Mouse (Mus musculus) stomach, postnatal 0 days (tissue): Measurements from ENCODE around the gene Gadl1. TPM values are rescaled to one million over a fixed set of nuclear protein-coding genes. Genes with fewer than 3 reads are reported as not detected.
"Not testable (repeated sequence)": the region's sequence is repeated elsewhere in the genome, so short reads cannot be mapped to it uniquely, and the experiment has no call there.

ENCODE experiments used
- ATAC-seq: fragments of 200-750 bp; cut with Nextera tagmentation; 2 replicates; pipeline ENCODE4 v1.8.0; 2017; ENCODE audit not compliant: low FRiP score, low TSS enrichment
- DNase-seq: peaks from one replicate; pipeline ENCODE4 v3.0.0-alpha.2; 2016; ENCODE audit warnings: low spot score
- H3K27ac ChIP-seq: fragments of 300-500 bp; sonication (generic); replicated peaks from 2 replicates; pipeline ENCODE4 v1.5.1; 2014; ENCODE audit warnings: mild to moderate bottlenecking, control low read depth
- H3K27me3 ChIP-seq: fragments of 300-500 bp; sonication (generic); 2 replicates; pipeline ENCODE4 v1.6.1; 2014; ENCODE audit warnings: low read length; ENCODE audit not compliant: control insufficient read depth, insufficient read depth
- H3K36me3 ChIP-seq: fragments of 300-500 bp; sonication (generic); 2 replicates; pipeline ENCODE4 v1.6.1; 2014; ENCODE audit warnings: low read length, mixed read lengths; ENCODE audit not compliant: control insufficient read depth, insufficient read depth
- H3K4me1 ChIP-seq: fragments of 300-500 bp; sonication (generic); replicated peaks from 2 replicates; pipeline ENCODE4 v1.6.1; 2014; ENCODE audit warnings: antibody characterized with exemption; ENCODE audit not compliant: control insufficient read depth, insufficient read depth
- H3K4me2 ChIP-seq: fragments of 300-500 bp; sonication (generic); replicated peaks from 2 replicates; pipeline ENCODE4 v1.6.1; 2014; ENCODE audit warnings: low read depth, mild to moderate bottlenecking, control low read depth, moderate library complexity
- H3K4me3 ChIP-seq: fragments of 300-500 bp; sonication (generic); 2 replicates; pipeline ENCODE4 v1.5.1; 2014; ENCODE audit warnings: low read depth, low read length, control low read depth
- H3K9ac ChIP-seq: fragments of 300-500 bp; sonication (generic); 2 replicates; pipeline ENCODE4 v1.6.1; 2014; ENCODE audit warnings: mild to moderate bottlenecking, low read length, control low read depth, mixed read lengths
- H3K9me3 ChIP-seq: fragments of 300-500 bp; sonication (generic); 2 replicates; pipeline ENCODE4 v1.6.1; 2016; ENCODE audit warnings: low read length; ENCODE audit not compliant: control insufficient read depth
- CTCF ChIP-seq: IDR thresholded peaks from 2 replicates; pipeline ENCODE4 v1.5.1; 2016; ENCODE audit warnings: antibody characterized with exemption, low read depth, mild to moderate bottlenecking, moderate library complexity
- EP300 ChIP-seq: optimal IDR thresholded peaks from 2 replicates; pipeline ENCODE3; 2016; ENCODE audit warnings: antibody characterized with exemption
- WGBS: fragments of 180-500 bp; shearing (Covaris S2); extraction: QIAGEN DNeasy Blood & Tissue Kit; methylation state at CpG from one replicate; pipeline ENCODE4 v1.1.7; 2014; 5-methylcytosine and 5-hydroxymethylcytosine counted together
- polyA plus RNA-seq: library from polyadenylated mRNA; unstranded; fragments of >200 nt; fragmentation: Nextera tagmentation; extraction: Ambion mirVana; gene quantifications from 2 replicates; pipeline ENCODE4 v1.2.1, GENCODE M21; 2015

The Gadl1 gene
- polyA plus RNA-seq, 1 experiment from 2014 or later = 0.45 TPM

GRCm38 (mm10) chr9:116049985-116050384 lies 140.7 kb downstream of the Gadl1 start:
- Histone ChIP-seq H3K4me2 (no peak overlapping the region), H3K4me1 (no peaks in the 10 kb centered on the region), H3K27me3 (no peaks in the 10 kb centered on the region), H3K36me3 (no peaks in the 10 kb centered on the region), H3K9me3 (no peaks in the 10 kb centered on the region), H3K4me3 (no peak overlapping the region), H3K9ac (no peak overlapping the region), H3K27ac (no peak overlapping the region)
- DNase-seq (no peak), ATAC-seq (no peak)
- 87% methylated on average over 1 of the region's 1 CpGs for WGBS
- TF ChIP-seq CTCF (0 out of 2 replicates have a peak, but pooled peaks have one; percentile 7), EP300 (no peak)

GRCm38 (mm10) chr9:116053976-116054375 lies 144.7 kb downstream of the Gadl1 start:
- H3K4me2 ChIP-seq = no peak overlapping the region
- no peaks in the 10 kb centered on the region for H3K9me3 ChIP-seq
- no peak overlapping the region for H3K27ac ChIP-seq
- TF ChIP-seq CTCF (no peak), EP300 (no peak)
- H3K27me3 ChIP-seq = no peaks in the 10 kb centered on the region
- no peak for ATAC-seq
- H3K4me1 ChIP-seq = no peaks in the 10 kb centered on the region
- H3K4me3 ChIP-seq = no peak overlapping the region
- H3K36me3 ChIP-seq = no peaks in the 10 kb centered on the region
- no peak for DNase-seq
- 52% methylated on average over 8 of the region's 8 CpGs for WGBS
- no peak overlapping the region for H3K9ac ChIP-seq

- TF ChIP-seq CTCF = no peak
- TF ChIP-seq EP300 = no peak
Measured at GRCm38 (mm10) chr9:116058475-116058874, 149.2 kb downstream of the Gadl1 start.

GRCm38 (mm10) chr9:116059156-116059555 lies 149.9 kb downstream of the Gadl1 start:
- DNase-seq = no peak
- H3K4me1 ChIP-seq = no peaks in the 10 kb centered on the region
- H3K27ac ChIP-seq = no peak overlapping the region
- no peaks in the 10 kb centered on the region for H3K9me3 ChIP-seq
- H3K9ac ChIP-seq = no peak overlapping the region
- no peaks in the 10 kb centered on the region for H3K36me3 ChIP-seq
- TF ChIP-seq EP300 (no peak), CTCF (peak; percentile 63)
- H3K4me2 ChIP-seq = no peak overlapping the region
- no peaks in the 10 kb centered on the region for H3K27me3 ChIP-seq
- H3K4me3 ChIP-seq = no peak overlapping the region
- WGBS = 41% methylated on average over 4 of the region's 4 CpGs
- ATAC-seq = no peak

More at GRCm38 (mm10) chr9:116058475-116058874, 149.2 kb downstream of the Gadl1 start:
- H3K27ac ChIP-seq = no peak overlapping the region
- ATAC-seq = no peak
- H3K36me3 ChIP-seq = no peaks in the 10 kb centered on the region
- H3K9me3 ChIP-seq = no peaks in the 10 kb centered on the region
- H3K27me3 ChIP-seq = no peaks in the 10 kb centered on the region
- H3K4me3 ChIP-seq = no peak overlapping the region
- 84% methylated on average over 4 of the region's 4 CpGs for WGBS
- no peak overlapping the region for H3K9ac ChIP-seq
- H3K4me2 ChIP-seq = no peak overlapping the region
- no peaks in the 10 kb centered on the region for H3K4me1 ChIP-seq
- DNase-seq = no peak

- H3K27me3 ChIP-seq = no peaks in the 10 kb centered on the region
- H3K4me1 ChIP-seq = no peaks in the 10 kb centered on the region
- DNase-seq (no peak), ATAC-seq (no peak)
- no peak overlapping the region for H3K4me3 ChIP-seq
- H3K36me3 ChIP-seq = no peaks in the 10 kb centered on the region
- no peaks in the 10 kb centered on the region for H3K9me3 ChIP-seq
- no peak overlapping the region for H3K27ac ChIP-seq
- WGBS = 10% methylated on average over 4 of the region's 4 CpGs
- H3K9ac ChIP-seq = no peak overlapping the region
- H3K4me2 ChIP-seq = no peak overlapping the region
- TF ChIP-seq CTCF (peak; percentile 88), EP300 (no peak)
Measured at GRCm38 (mm10) chr9:116060691-116061090, 151.4 kb downstream of the Gadl1 start.

- Histone ChIP-seq H3K4me2 (no peak overlapping the region), H3K9me3 (no peaks in the 10 kb centered on the region), H3K4me3 (no peak overlapping the region), H3K36me3 (no peaks in the 10 kb centered on the region), H3K27me3 (no peaks in the 10 kb centered on the region), H3K4me1 (no peaks in the 10 kb centered on the region), H3K9ac (no peak overlapping the region), H3K27ac (no peak overlapping the region)
- WGBS = 84% methylated on average over 17 of the region's 17 CpGs
- TF ChIP-seq CTCF (no peak), EP300 (no peak)
- ATAC-seq (no peak), DNase-seq (no peak)
Measured at GRCm38 (mm10) chr9:116064774-116065173, 155.5 kb downstream of the Gadl1 start.

- 95% methylated on average over 1 of the region's 1 CpGs for WGBS
- H3K27ac ChIP-seq, H3K9me3 ChIP-seq, H3K4me2 ChIP-seq, H3K9ac ChIP-seq, ATAC-seq, H3K4me3 ChIP-seq, H3K4me1 ChIP-seq, H3K36me3 ChIP-seq, H3K27me3 ChIP-seq, DNase-seq: not testable (repeated sequence)
Measured at GRCm38 (mm10) chr9:116071561-116071960, 162.3 kb downstream of the Gadl1 start.
